Mouse (Mus musculus): Measurements from ENCODE around the gene Ly6g6f.

- TF ChIP-seq CTCF (IDR thresholded peaks at IDR 0.05; ENCODE audit: insufficient read depth, low read length) (no peak), POLR2A (IDR thresholded peaks at IDR 0.05; ENCODE audit: borderline replicate concordance, extremely low read depth, low read depth, low read length) (peak; percentile 38; the same call in 1 of the 2 replicates)
Measured at GRCm38 (mm10) chr17:35064951-35065947, 20.2 kb downstream of the Ly6g6f start, which contains the start of gene Ly6g6c.

Data from lung, adult 2 months (tissue).